In genomic region chr11:88481092-88481601, GRCm38 (mm10) we compare ENCODE assay signal across 11 mouse cellular contexts.
DNase-seq lines count a peak whose midpoint lies in the region; ATAC-seq lines count a peak whose summit lies in the region.
"Had no signal": no experiment of that assay in that cellular context is flagged by ENCODE, and none has a peak within 500 bp of the region (broad histone marks: within the 10 kb centered on the region; RNA-seq: fewer than 3 reads in every experiment).

No protein-coding gene starts in this region.

- no peak for ATAC-seq in heart, embryonic 14.5 days (ENCODE audit: insufficient number of reproducible peaks, insufficient read depth, low FRiP score, low read depth)
- ATAC-seq in hindbrain, embryonic 11.5 days (ENCODE audit: low FRiP score), result peak; percentile 55
- peak; percentile 32; the same call in 1 of the 2 replicates for ATAC-seq in midbrain, embryonic 14.5 days (ENCODE audit: low FRiP score, low TSS enrichment)
- ATAC-seq in activated CD4-positive, CD25-positive, alpha-beta regulatory T cell, adult 4 months, result no peak

- no peak overlapping the region for H3K4me3 ChIP-seq in heart, embryonic 14.5 days (ENCODE audit: control insufficient read depth in 1 of 2, insufficient read depth in 1 of 2, low read depth in 1 of 2, low read length in 2 of 2)
- peak overlapping the region; percentile 11; the same call in 1 of the 2 replicates for H3K4me3 ChIP-seq in embryonic facial prominence, embryonic 10.5 days
- no peak overlapping the region for H3K4me3 ChIP-seq in hindbrain, embryonic 11.5 days (ENCODE audit: low read depth, low read length)
- H3K4me3 ChIP-seq in midbrain, embryonic 14.5 days (replicated peaks; ENCODE audit: low read depth, low read length), result no peak overlapping the region

- peak overlapping the region; percentile 13; the same call in 1 of the 2 replicates for H3K4me2 ChIP-seq in heart, embryonic 14.5 days (ENCODE audit: low read length)
- peak overlapping the region; percentile 32 for H3K4me2 ChIP-seq in hindbrain, embryonic 11.5 days (replicated peaks; ENCODE audit: low read depth, low read length)
- H3K4me2 ChIP-seq in midbrain, embryonic 14.5 days (ENCODE audit: low read length), result peak overlapping the region; percentile 12

- intact Hi-C loops in heart, postnatal 36 days (cut with DNase I), result no loop called here

- H3K9me3 ChIP-seq in heart, embryonic 14.5 days (ENCODE audit: control insufficient read depth, low read length), result no peaks in the 10 kb centered on the region
- no peaks in the 10 kb centered on the region for H3K9me3 ChIP-seq in embryonic facial prominence, embryonic 10.5 days
- H3K9me3 ChIP-seq in hindbrain, embryonic 11.5 days (ENCODE audit: control insufficient read depth, low read length), result no peaks in the 10 kb centered on the region
- no peaks in the 10 kb centered on the region for H3K9me3 ChIP-seq in midbrain, embryonic 14.5 days (ENCODE audit: control insufficient read depth, low read length)

- no peaks in the 10 kb centered on the region for H3K27me3 ChIP-seq in heart, embryonic 14.5 days (ENCODE audit: control insufficient read depth, insufficient read depth, low read length)
- no peaks in the 10 kb centered on the region for H3K27me3 ChIP-seq in embryonic facial prominence, embryonic 10.5 days (replicated peaks; ENCODE audit: low read depth, poor library complexity, severe bottlenecking)
- no peaks in the 10 kb centered on the region for H3K27me3 ChIP-seq in hindbrain, embryonic 11.5 days (ENCODE audit: control insufficient read depth, insufficient read depth, low read length)
- H3K27me3 ChIP-seq in midbrain, embryonic 14.5 days (ENCODE audit: control insufficient read depth, insufficient read depth, low read length), result no peaks in the 10 kb centered on the region

- DNase-seq in heart, postnatal 36 days, result no peak
- DNase-seq in embryonic facial prominence, embryonic 10.5 days (ENCODE audit: low spot score), result no peak
- peak; percentile 37 for DNase-seq in hindbrain, embryonic 11.5 days (ENCODE audit: low spot score)
- DNase-seq in midbrain, embryonic 14.5 days, result peak; percentile 43
- DNase-seq in cerebellum, adult 8-10 months, result no peak
- DNase-seq in MN1 (ENCODE audit: low spot score), result no peak
- DNase-seq: B cell, adult 2 months; layer of hippocampus, postnatal 36 days; lung, adult 2 months had no signal

- peaks cover 28 to 69% of the 10 kb centered on the region in 2 experiments for H3K4me1 ChIP-seq in heart, embryonic 14.5 days (ENCODE audit: control insufficient read depth in 2 of 2, insufficient read depth in 2 of 2, low read length in 2 of 2)
- peaks cover 82% of the 10 kb centered on the region for H3K4me1 ChIP-seq in embryonic facial prominence, embryonic 10.5 days
- peaks cover 40% of the 10 kb centered on the region for H3K4me1 ChIP-seq in hindbrain, embryonic 11.5 days (replicated peaks; ENCODE audit: control insufficient read depth, insufficient read depth, low read length)
- peaks cover 74% of the 10 kb centered on the region for H3K4me1 ChIP-seq in midbrain, embryonic 14.5 days (ENCODE audit: control insufficient read depth, insufficient read depth, low read length)

- H3K27ac ChIP-seq in heart, embryonic 14.5 days (replicated peaks in 1 of 2; ENCODE audit: control insufficient read depth in 1 of 2, insufficient read depth in 1 of 2, low read depth in 2 of 2, low read length in 2 of 2), result peak overlapping the region; percentile 42 to 60
- H3K27ac ChIP-seq in embryonic facial prominence, embryonic 10.5 days (replicated peaks), result peak overlapping the region; percentile 84
- H3K27ac ChIP-seq in hindbrain, embryonic 11.5 days (ENCODE audit: low read depth, low read length), result peak overlapping the region; percentile 97
- H3K27ac ChIP-seq in midbrain, embryonic 14.5 days (replicated peaks; ENCODE audit: low read depth, low read length), result peak overlapping the region; percentile 91

- H3K36me3 ChIP-seq in heart, embryonic 14.5 days (ENCODE audit: control insufficient read depth, insufficient read depth, low read length), result peaks cover 17% of the 10 kb centered on the region; the same call in 1 of the 2 replicates
- H3K36me3 ChIP-seq in embryonic facial prominence, embryonic 10.5 days (replicated peaks), result peaks cover 48% of the 10 kb centered on the region
- no peaks in the 10 kb centered on the region for H3K36me3 ChIP-seq in hindbrain, embryonic 11.5 days (ENCODE audit: control insufficient read depth, insufficient read depth, low read length)
- no peaks in the 10 kb centered on the region for H3K36me3 ChIP-seq in midbrain, embryonic 14.5 days (ENCODE audit: control insufficient read depth, insufficient read depth, low read length)

- 53% methylated on average over 9 of the region's 9 CpGs for WGBS in heart, embryonic 14.5 days
- 64% methylated on average over 9 of the region's 9 CpGs for WGBS in embryonic facial prominence, embryonic 10.5 days
- WGBS in hindbrain, embryonic 11.5 days, result 37% methylated on average over 9 of the region's 9 CpGs
- 10% methylated on average over 9 of the region's 9 CpGs for WGBS in midbrain, embryonic 14.5 days

- H3K9ac ChIP-seq in heart, embryonic 14.5 days (ENCODE audit: low read length), result peak overlapping the region; percentile 60
- peak overlapping the region; percentile 1 for H3K9ac ChIP-seq in hindbrain, embryonic 11.5 days (ENCODE audit: low read depth, low read length)
- no peak overlapping the region for H3K9ac ChIP-seq in midbrain, embryonic 14.5 days (replicated peaks; ENCODE audit: low read length)

Comparison
In these comparisons a context has a peak if more than half of its experiments do, and no peak if none do; other contexts are left out.
1. ATAC-seq: peak in hindbrain, embryonic 11.5 days (single experiment) and midbrain, embryonic 14.5 days (single experiment); none in heart, embryonic 14.5 days (single experiment) and activated CD4-positive, CD25-positive, alpha-beta regulatory T cell, adult 4 months (single experiment).
2. DNase-seq: peak in hindbrain, embryonic 11.5 days (single experiment) and midbrain, embryonic 14.5 days (single experiment); none in heart, postnatal 36 days (0 of 2), embryonic facial prominence, embryonic 10.5 days (single experiment), cerebellum, adult 8-10 months (single experiment) and MN1 (single experiment).
3. Peak in every context shown above with its lines, with median percentiles within 50 percentile points of each other: H3K27ac ChIP-seq and H3K4me2 ChIP-seq.